Mouse (Mus musculus): Measurements from ENCODE around the gene Gm42674. TPM values are rescaled to one million over a fixed set of nuclear protein-coding genes. Genes with fewer than 3 reads are reported as not detected.

Gm42674 gene
- not detected in 2 replicates for polyA plus RNA-seq (2014; fragmentation: Nextera tagmentation; extraction: Ambion mirVana)

DNA sequence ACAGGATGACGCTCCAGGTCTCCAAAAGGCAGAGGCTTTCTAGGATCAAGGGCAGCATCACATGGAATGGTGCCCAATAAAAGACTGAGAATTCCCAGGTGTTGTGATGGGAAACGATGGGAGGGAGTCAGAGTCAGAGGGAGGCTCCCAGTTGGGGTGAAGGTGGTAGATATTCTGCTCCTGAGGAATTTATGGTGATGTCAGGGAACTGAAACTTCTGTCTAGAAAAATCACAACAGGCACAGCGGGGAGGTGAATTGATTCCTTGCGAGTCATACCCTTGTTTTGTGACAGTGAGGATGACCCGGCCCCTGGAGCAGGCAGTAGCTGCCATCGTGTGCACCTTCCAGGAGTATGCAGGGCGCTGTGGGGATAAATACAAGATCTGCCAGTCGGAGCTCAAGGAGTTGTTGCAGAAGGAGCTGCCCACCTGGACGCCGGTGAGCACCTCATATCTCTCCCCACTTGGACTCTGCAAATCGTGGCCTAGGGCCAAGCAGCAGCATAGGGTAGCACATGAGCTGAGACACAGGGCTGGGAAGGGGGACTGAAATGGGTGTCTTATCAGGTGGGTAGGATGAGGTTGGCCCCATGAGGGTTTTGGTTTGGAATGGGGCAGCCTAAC lies at the start of gene Gm42674:
Gene Gm42674 (plus strand): TSS at position 419 of the 625 bp plus-strand sequence.
- Histone ChIP-seq H3K4me1 (replicated peaks; ENCODE audit: control insufficient read depth, insufficient read depth, low read length) (no peaks in the 10 kb centered on the region), H3K36me3 (ENCODE audit: control insufficient read depth, insufficient read depth, low read length) (no peaks in the 10 kb centered on the region), H3K27me3 (ENCODE audit: control insufficient read depth, insufficient read depth, low read length) (no peaks in the 10 kb centered on the region), H3K4me2 (replicated peaks; ENCODE audit: low read depth, low read length) (no peak within 1 kb of the TSS), H3K9me3 (ENCODE audit: control insufficient read depth, low read length) (no peaks in the 10 kb centered on the region), H3K4me3 (ENCODE audit: low read depth, low read length) (no peak within 1 kb of the TSS), H3K9ac (ENCODE audit: low read depth, low read length) (no peak within 1 kb of the TSS), H3K27ac (ENCODE audit: low read depth, low read length) (no peak within 1 kb of the TSS)
- WGBS: 85% methylated on average over 11 of the region's 11 CpGs
- ATAC-seq (ENCODE audit: low FRiP score): no peak
- no peak for DNase-seq (ENCODE audit: low spot score)

DNA sequence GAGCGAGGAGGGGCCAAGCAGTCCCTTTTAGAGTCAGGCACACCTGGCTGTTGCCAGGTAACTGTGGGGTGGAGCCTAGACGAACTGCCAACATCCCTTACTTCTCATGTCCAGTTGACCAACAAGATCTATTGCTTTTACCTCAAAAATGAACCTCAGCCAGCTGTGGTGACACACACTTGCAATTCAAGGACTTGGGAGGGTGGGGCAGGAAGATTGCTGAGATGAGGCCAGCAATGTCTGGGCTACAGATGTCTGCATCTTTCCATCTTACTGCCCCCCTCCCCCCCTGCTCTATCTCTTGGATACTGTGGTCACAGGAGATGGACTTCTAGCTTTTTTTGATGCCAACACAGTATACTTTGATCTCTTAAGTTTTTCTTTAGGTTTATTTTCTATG lies 49.5 kb upstream of the Gm42674 start:
- Histone ChIP-seq H3K36me3 (ENCODE audit: control insufficient read depth, insufficient read depth, low read length) (no peaks in the 10 kb centered on the region), H3K9ac (ENCODE audit: low read depth, low read length) (no peak overlapping the region), H3K4me3 (ENCODE audit: low read depth, low read length) (no peak overlapping the region), H3K27me3 (ENCODE audit: control insufficient read depth, insufficient read depth, low read length) (no peaks in the 10 kb centered on the region), H3K4me1 (replicated peaks; ENCODE audit: control insufficient read depth, insufficient read depth, low read length) (no peaks in the 10 kb centered on the region), H3K4me2 (replicated peaks; ENCODE audit: low read depth, low read length) (no peak overlapping the region), H3K9me3 (ENCODE audit: control insufficient read depth, low read length) (no peaks in the 10 kb centered on the region), H3K27ac (ENCODE audit: low read depth, low read length) (no peak overlapping the region)
- 81% methylated on average over 2 of the region's 2 CpGs for WGBS
- DNase-seq (ENCODE audit: low spot score) (no peak), ATAC-seq (ENCODE audit: low FRiP score) (no peak)

DNA sequence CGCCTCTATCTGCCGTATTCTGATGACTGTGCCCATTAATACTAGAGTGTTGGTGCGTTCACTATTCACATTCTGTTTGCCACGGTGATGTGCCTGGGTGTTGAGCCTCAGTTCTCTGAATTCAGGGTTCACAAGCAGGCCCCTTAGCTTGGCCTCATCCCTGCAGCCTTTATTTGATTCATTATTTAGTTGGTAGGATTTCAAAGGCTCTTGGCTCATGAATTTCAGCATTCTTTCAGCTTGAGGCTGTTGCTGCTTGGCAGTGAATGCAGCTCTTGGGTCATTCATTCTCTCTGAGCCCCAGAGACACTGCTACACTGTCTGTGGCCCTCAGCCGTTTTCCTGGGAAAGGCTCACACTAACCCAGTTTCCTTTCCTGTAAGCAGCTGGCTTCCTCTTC lies 45.8 kb upstream of the Gm42674 start:
- ATAC-seq (ENCODE audit: low FRiP score) (peak; percentile 59), DNase-seq (ENCODE audit: low spot score) (no peak)
- H3K4me1 ChIP-seq (replicated peaks; ENCODE audit: control insufficient read depth, insufficient read depth, low read length): no peaks in the 10 kb centered on the region
- H3K9ac ChIP-seq (ENCODE audit: low read depth, low read length): no peak overlapping the region
- no peaks in the 10 kb centered on the region for H3K27me3 ChIP-seq (ENCODE audit: control insufficient read depth, insufficient read depth, low read length)
- H3K36me3 ChIP-seq (ENCODE audit: control insufficient read depth, insufficient read depth, low read length): no peaks in the 10 kb centered on the region
- no peak overlapping the region for H3K4me3 ChIP-seq (ENCODE audit: low read depth, low read length)
- 46% methylated on average over 5 of the region's 5 CpGs for WGBS
- H3K4me2 ChIP-seq (replicated peaks; ENCODE audit: low read depth, low read length): no peak overlapping the region
- H3K27ac ChIP-seq (ENCODE audit: low read depth, low read length): no peak overlapping the region
- H3K9me3 ChIP-seq (ENCODE audit: control insufficient read depth, low read length): no peaks in the 10 kb centered on the region

DNA sequence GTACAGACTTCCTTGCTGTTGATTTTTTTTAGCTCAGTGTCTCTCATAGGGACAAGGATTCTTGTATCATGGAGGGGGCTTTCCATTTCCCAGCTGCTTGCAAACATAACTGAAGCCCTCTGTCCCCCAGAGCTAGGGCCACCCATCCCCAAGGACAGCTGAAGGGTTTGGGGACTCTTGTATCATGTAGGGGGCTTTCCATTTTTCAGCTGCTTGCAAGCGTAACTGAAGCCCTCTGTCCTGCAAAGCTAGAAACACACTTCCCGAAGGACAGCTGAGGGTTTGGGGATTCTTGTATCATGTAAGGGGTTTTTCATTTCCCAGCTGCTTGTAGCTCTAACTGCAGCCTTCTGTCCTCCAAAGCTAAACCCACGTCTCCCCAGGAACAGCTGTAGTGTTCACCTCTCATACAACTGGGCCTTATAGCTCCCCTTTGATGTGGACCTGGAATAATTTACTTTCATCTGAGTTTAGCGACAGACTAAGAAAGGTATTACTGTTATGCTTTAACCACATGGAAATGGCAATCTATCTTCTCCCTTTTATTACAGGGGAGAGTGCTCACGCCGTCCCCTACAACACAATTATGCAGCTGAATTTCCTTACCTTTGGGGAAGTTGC lies 41.6 kb upstream of the Gm42674 start, which contains the start of gene S100a3:
Gene S100a3 (plus strand): TSS at position 571 of the 621 bp plus-strand sequence.
- Histone ChIP-seq H3K4me3 (ENCODE audit: low read depth, low read length) (no peak within 1 kb of the TSS), H3K4me2 (replicated peaks; ENCODE audit: low read depth, low read length) (no peak within 1 kb of the TSS), H3K27ac (ENCODE audit: low read depth, low read length) (no peak within 1 kb of the TSS), H3K9me3 (ENCODE audit: control insufficient read depth, low read length) (no peaks in the 10 kb centered on the region), H3K4me1 (replicated peaks; ENCODE audit: control insufficient read depth, insufficient read depth, low read length) (no peaks in the 10 kb centered on the region), H3K36me3 (ENCODE audit: control insufficient read depth, insufficient read depth, low read length) (no peaks in the 10 kb centered on the region), H3K9ac (ENCODE audit: low read depth, low read length) (no peak within 1 kb of the TSS), H3K27me3 (ENCODE audit: control insufficient read depth, insufficient read depth, low read length) (no peaks in the 10 kb centered on the region)
- DNase-seq (ENCODE audit: low spot score) (no peak), ATAC-seq (ENCODE audit: low FRiP score) (no peak)
- WGBS: 85% methylated on average over 6 of the region's 6 CpGs

DNA sequence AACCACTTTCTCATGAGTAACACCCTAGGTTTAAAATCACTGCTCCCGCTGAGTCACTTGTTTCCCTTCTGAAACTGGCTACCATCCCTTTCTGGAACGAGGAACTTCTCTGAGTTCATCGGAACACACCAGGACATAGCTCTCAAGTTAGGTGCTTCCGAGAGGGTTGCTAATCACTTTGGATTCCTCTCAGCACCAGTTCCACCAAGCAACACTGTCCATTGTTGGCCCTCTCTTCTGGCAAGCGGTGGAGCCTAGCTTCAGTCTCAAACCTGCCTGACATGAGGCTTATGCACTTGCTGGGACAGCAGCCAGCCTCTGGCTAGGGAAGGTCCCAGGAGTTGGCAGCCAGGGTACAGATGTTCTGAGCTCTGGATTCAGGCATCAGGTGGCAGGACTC lies 27.0 kb upstream of the Gm42674 start:
- no peaks in the 10 kb centered on the region for H3K4me1 ChIP-seq (replicated peaks; ENCODE audit: control insufficient read depth, insufficient read depth, low read length)
- ATAC-seq (ENCODE audit: low FRiP score) (no peak), DNase-seq (ENCODE audit: low spot score) (no peak)
- no peaks in the 10 kb centered on the region for H3K36me3 ChIP-seq (ENCODE audit: control insufficient read depth, insufficient read depth, low read length)
- no peaks in the 10 kb centered on the region for H3K27me3 ChIP-seq (ENCODE audit: control insufficient read depth, insufficient read depth, low read length)
- no peak overlapping the region for H3K4me2 ChIP-seq (replicated peaks; ENCODE audit: low read depth, low read length)
- no peaks in the 10 kb centered on the region for H3K9me3 ChIP-seq (ENCODE audit: control insufficient read depth, low read length)
- 86% methylated on average over 5 of the region's 5 CpGs for WGBS
- H3K27ac ChIP-seq (ENCODE audit: low read depth, low read length): no peak overlapping the region
- no peak overlapping the region for H3K4me3 ChIP-seq (ENCODE audit: low read depth, low read length)
- no peak overlapping the region for H3K9ac ChIP-seq (ENCODE audit: low read depth, low read length)

DNA sequence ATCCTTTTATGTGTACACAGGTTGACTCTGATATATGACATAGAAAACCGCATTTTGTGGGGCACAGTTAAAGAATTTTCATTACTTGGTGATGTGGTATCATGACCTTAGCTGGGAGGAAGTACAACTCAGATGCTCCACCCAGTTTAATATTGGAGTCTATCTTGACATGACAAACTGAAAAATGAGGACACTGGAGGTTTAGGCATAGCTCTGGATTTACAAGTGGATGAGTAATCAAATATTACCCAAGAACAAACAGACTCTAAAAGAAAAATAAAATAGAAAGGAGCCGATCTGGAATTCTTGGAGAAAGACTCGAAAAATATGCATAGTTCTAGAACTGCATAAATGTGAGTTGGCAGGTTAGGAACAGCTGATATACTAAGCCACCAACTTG lies 26.4 kb upstream of the Gm42674 start:
- Histone ChIP-seq H3K9me3 (ENCODE audit: control insufficient read depth, low read length) (no peaks in the 10 kb centered on the region), H3K9ac (ENCODE audit: low read depth, low read length) (no peak overlapping the region), H3K36me3 (ENCODE audit: control insufficient read depth, insufficient read depth, low read length) (no peaks in the 10 kb centered on the region), H3K4me3 (ENCODE audit: low read depth, low read length) (no peak overlapping the region), H3K27ac (ENCODE audit: low read depth, low read length) (no peak overlapping the region), H3K4me2 (replicated peaks; ENCODE audit: low read depth, low read length) (no peak overlapping the region), H3K4me1 (replicated peaks; ENCODE audit: control insufficient read depth, insufficient read depth, low read length) (no peaks in the 10 kb centered on the region), H3K27me3 (ENCODE audit: control insufficient read depth, insufficient read depth, low read length) (no peaks in the 10 kb centered on the region)
- ATAC-seq (ENCODE audit: low FRiP score) (no peak), DNase-seq (ENCODE audit: low spot score) (no peak)
- 86% methylated on average over 3 of the region's 3 CpGs for WGBS

DNA sequence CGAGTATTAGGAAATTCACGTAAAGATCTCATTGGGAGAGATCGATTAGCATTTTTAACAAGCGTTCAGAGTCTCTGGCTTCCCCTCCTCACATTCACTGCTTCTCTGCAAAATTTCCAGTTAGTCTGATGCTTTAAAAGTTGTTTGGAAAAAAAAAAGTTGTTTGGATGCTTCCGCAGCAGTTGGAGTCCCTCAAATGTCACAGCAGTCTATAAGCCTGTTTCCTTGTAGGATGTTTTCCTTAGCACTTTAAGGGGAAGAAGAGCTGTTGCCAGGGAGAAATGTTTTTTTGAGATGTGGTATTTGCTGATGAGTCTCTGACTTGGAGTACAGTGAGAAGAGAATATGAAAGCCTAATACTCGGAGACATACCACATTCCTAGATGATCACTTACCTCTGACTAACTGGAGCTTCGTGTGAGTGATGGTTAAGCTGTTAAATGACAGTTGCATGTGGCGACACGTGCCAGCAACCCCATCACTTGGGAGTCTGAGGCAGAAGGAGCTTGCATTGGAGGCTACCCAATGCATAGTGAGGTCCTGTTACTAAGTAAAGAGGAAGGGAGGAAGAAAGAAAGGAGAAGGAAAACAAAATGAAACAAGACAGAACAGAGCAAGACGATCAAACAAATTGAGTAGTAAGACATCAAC lies 25.2 kb upstream of the Gm42674 start:
- H3K27me3 ChIP-seq (ENCODE audit: control insufficient read depth, insufficient read depth, low read length): no peaks in the 10 kb centered on the region
- no peaks in the 10 kb centered on the region for H3K9me3 ChIP-seq (ENCODE audit: control insufficient read depth, low read length)
- H3K9ac ChIP-seq (ENCODE audit: low read depth, low read length): no peak overlapping the region
- 77% methylated on average over 10 of the region's 10 CpGs for WGBS
- H3K36me3 ChIP-seq (ENCODE audit: control insufficient read depth, insufficient read depth, low read length): no peaks in the 10 kb centered on the region
- DNase-seq (ENCODE audit: low spot score) (no peak), ATAC-seq (ENCODE audit: low FRiP score) (no peak)
- no peaks in the 10 kb centered on the region for H3K4me1 ChIP-seq (replicated peaks; ENCODE audit: control insufficient read depth, insufficient read depth, low read length)
- no peak overlapping the region for H3K4me2 ChIP-seq (replicated peaks; ENCODE audit: low read depth, low read length)
- H3K4me3 ChIP-seq (ENCODE audit: low read depth, low read length): no peak overlapping the region
- H3K27ac ChIP-seq (ENCODE audit: low read depth, low read length): no peak overlapping the region

DNA sequence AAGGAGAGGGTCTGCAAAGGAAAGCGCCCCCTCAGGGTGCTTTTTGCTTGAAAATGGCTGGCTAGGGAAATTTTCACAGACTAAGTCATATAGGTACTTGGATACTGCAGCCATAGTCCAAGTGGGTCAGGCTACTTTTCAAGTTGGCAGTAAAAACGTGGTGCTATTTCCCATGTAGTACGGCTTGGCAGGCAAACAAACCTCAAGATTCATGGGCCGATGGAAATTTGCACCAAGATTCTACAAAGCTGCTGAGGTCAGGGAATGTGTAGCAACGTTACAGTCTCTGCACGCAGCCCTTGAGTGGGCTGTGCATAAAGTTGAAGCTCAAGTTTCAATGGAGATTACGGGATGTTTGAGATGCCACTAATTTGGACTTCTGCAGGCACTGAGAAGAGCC lies 22.3 kb upstream of the Gm42674 start:
- WGBS: 80% methylated on average over 7 of the region's 7 CpGs
- no peak for DNase-seq (ENCODE audit: low spot score)
- Histone ChIP-seq H3K27ac (ENCODE audit: low read depth, low read length) (no peak overlapping the region), H3K27me3 (ENCODE audit: control insufficient read depth, insufficient read depth, low read length) (no peaks in the 10 kb centered on the region), H3K4me1 (replicated peaks; ENCODE audit: control insufficient read depth, insufficient read depth, low read length) (no peaks in the 10 kb centered on the region), H3K9ac (ENCODE audit: low read depth, low read length) (no peak overlapping the region), H3K9me3 (ENCODE audit: control insufficient read depth, low read length) (no peaks in the 10 kb centered on the region), H3K4me2 (replicated peaks; ENCODE audit: low read depth, low read length) (no peak overlapping the region), H3K36me3 (ENCODE audit: control insufficient read depth, insufficient read depth, low read length) (no peaks in the 10 kb centered on the region), H3K4me3 (ENCODE audit: low read depth, low read length) (no peak overlapping the region)
- no peak for ATAC-seq (ENCODE audit: low FRiP score)

DNA sequence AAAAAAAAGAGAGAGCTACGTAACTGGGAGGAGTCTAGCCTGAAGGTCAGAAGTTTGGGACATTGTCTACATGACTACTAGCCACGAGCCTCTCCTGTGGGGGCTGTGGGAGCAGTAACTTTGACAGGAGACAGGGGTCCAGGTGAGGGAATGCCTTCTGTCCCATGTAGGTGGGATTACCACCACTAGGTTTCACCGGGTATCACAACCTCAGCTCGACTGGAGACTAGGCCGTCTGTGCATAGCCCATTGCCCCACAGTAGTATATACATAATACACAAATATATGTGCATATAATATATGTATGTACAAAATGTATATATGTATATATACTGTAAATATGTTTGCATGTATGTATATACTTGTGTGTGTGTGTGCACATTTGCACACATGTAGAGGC lies 20.6 kb upstream of the Gm42674 start:
- Histone ChIP-seq H3K27me3 (ENCODE audit: control insufficient read depth, insufficient read depth, low read length) (no peaks in the 10 kb centered on the region), H3K4me1 (replicated peaks; ENCODE audit: control insufficient read depth, insufficient read depth, low read length) (no peaks in the 10 kb centered on the region), H3K27ac (ENCODE audit: low read depth, low read length) (no peak overlapping the region), H3K4me2 (replicated peaks; ENCODE audit: low read depth, low read length) (no peak overlapping the region), H3K9me3 (ENCODE audit: control insufficient read depth, low read length) (no peaks in the 10 kb centered on the region), H3K9ac (ENCODE audit: low read depth, low read length) (no peak overlapping the region), H3K4me3 (ENCODE audit: low read depth, low read length) (no peak overlapping the region), H3K36me3 (ENCODE audit: control insufficient read depth, insufficient read depth, low read length) (no peaks in the 10 kb centered on the region)
- WGBS: 90% methylated on average over 5 of the region's 5 CpGs
- ATAC-seq (ENCODE audit: low FRiP score) (no peak), DNase-seq (ENCODE audit: low spot score) (no peak)
